Mouse (Mus musculus) C2C12 (cell line): Measurements from ENCODE around the gene Plet1.

Experiments
- CEBPB ChIP-seq: IDR thresholded peaks from one replicate; pipeline ENCODE4 v1.6.1; 2011; ENCODE audit warnings: low read depth, mild to moderate bottlenecking, control low read depth, moderate library complexity
- CTCF ChIP-seq: IDR thresholded peaks from one replicate; pipeline ENCODE4 v1.5.1; 2011; ENCODE audit not compliant: control insufficient read depth, insufficient read depth, insufficient read length
- MAX ChIP-seq: IDR thresholded peaks from one replicate; pipeline ENCODE4 v1.6.1; 2011; ENCODE audit warnings: mild to moderate bottlenecking, control low read depth
- MYOD1 ChIP-seq: IDR thresholded peaks from one replicate; pipeline ENCODE4 v1.6.1; 2011; ENCODE audit warnings: low read depth; ENCODE audit not compliant: control insufficient read depth, insufficient read length
- USF1 ChIP-seq: IDR thresholded peaks from one replicate; pipeline ENCODE4 v1.6.1; 2011; ENCODE audit warnings: low read depth, mild to moderate bottlenecking, control low read depth, moderate library complexity

DNA sequence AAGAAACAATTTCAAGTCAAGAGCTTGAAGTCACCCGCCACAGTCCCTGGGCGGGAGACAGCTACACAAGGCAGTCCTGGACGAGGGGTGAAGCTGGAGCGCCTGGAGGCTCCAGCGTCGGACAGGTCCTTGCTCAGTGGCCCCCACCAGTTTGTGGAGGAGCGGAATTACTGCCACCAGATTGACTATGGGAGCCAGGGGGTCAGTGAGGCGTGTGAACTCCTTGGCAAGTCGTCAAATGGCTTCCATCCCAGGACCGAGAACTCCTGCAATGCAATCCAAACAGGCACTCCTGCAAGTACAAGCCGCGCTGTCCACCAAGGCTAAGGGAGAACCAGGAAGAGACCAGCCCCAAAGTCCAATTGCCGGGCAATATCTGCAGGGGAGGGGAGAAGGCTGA lies 45.3 kb upstream of the Plet1 start:
- no peak for TF ChIP-seq CTCF
- no peak for TF ChIP-seq MAX
- no peak for TF ChIP-seq USF1
- no peak for TF ChIP-seq CEBPB
- TF ChIP-seq MYOD1 = no peak
